Mouse (Mus musculus) MEL (cell line): Measurements from ENCODE around the gene Ankrd35. TPM values are rescaled to one million over a fixed set of nuclear protein-coding genes. Genes with fewer than 3 reads are reported as not detected.

Experiments
- DNase-seq: peaks from one replicate; pipeline ENCODE4 v3.0.0; 2011; ENCODE audit warnings: low read depth, low spot score
- H3K27ac ChIP-seq: 2 replicates; pipeline ENCODE4 v1.5.1; 2012; ENCODE audit warnings: low read depth, mild to moderate bottlenecking, control low read depth, low read length, moderate library complexity; ENCODE audit not compliant: control insufficient read depth
- H3K27me3 ChIP-seq, 2 experiments: fragments of 150-350 bp in 1 of 2; sonication (generic) in 1 of 2; 2 replicates each; pipeline ENCODE4 v1.6.1; 2012; ENCODE audit warnings: low read length in 2 of 2, mild to moderate bottlenecking in 2 of 2, improper control_type of control experiment in 1 of 2, moderate library complexity in 1 of 2; ENCODE audit not compliant: insufficient read depth in 2 of 2, control insufficient read depth in 1 of 2
- H3K36me3 ChIP-seq, 2 experiments: 2 replicates each; pipeline ENCODE4 v1.6.1; 2012 to 2014; ENCODE audit warnings: low read length in 2 of 2, improper control_type of control experiment in 1 of 2, inconsistent platforms in 1 of 2, mild to moderate bottlenecking in 1 of 2; ENCODE audit not compliant: insufficient read depth in 2 of 2, control insufficient read depth in 1 of 2
- H3K4me1 ChIP-seq, 2 experiments: fragments of 150-350 bp in 1 of 2; sonication (generic) in 1 of 2; 2 replicates each; pipeline ENCODE4 v1.6.1; 2012; ENCODE audit warnings: low read length in 2 of 2, improper control_type of control experiment in 1 of 2, mild to moderate bottlenecking in 1 of 2; ENCODE audit not compliant: insufficient read depth in 2 of 2, control insufficient read depth in 1 of 2
- H3K4me3 ChIP-seq, 2 experiments: fragments of 150-350 bp in 1 of 2; sonication (generic) in 1 of 2; 2 replicates each; pipeline ENCODE4 v1.5.1; 2012; ENCODE audit warnings: low read depth in 2 of 2, low read length in 2 of 2, mild to moderate bottlenecking in 2 of 2, moderate library complexity in 2 of 2, control low read depth in 1 of 2, improper control_type of control experiment in 1 of 2; ENCODE audit not compliant: control insufficient read depth in 1 of 2, insufficient read depth in 1 of 2
- H3K79me2 ChIP-seq: 2 replicates; pipeline ENCODE4 v1.6.1; 2012; ENCODE audit warnings: mild to moderate bottlenecking, low read length, moderate library complexity; ENCODE audit not compliant: control insufficient read depth, poor library complexity, insufficient read depth
- H3K9ac ChIP-seq: 2 replicates; pipeline ENCODE4 v1.6.1; 2012; ENCODE audit warnings: low read depth, mild to moderate bottlenecking, control low read depth, low read length, moderate library complexity; ENCODE audit not compliant: control insufficient read depth, poor library complexity, severe bottlenecking
- H3K9me3 ChIP-seq: fragments of 150-350 bp; sonication (generic); replicated peaks from 2 replicates; pipeline ENCODE4 v1.6.1; 2012; ENCODE audit warnings: mild to moderate bottlenecking, low read length, improper control_type of control experiment, moderate library complexity; ENCODE audit not compliant: insufficient read depth
- BHLHE40 ChIP-seq: IDR thresholded peaks from 2 replicates; pipeline ENCODE4 v1.6.1; 2012; ENCODE audit warnings: low read depth, mild to moderate bottlenecking, inconsistent platforms, low read length, improper control_type of control experiment, borderline replicate concordance
- CHD1 ChIP-seq: IDR thresholded peaks from 2 replicates; pipeline ENCODE4 v1.6.1; 2012; ENCODE audit warnings: low read depth, mild to moderate bottlenecking, inconsistent platforms, low read length, improper control_type of control experiment
- CHD2 ChIP-seq: IDR thresholded peaks from 2 replicates; pipeline ENCODE4 v1.6.1; 2011; ENCODE audit warnings: low read length, improper control_type of control experiment
- E2F4 ChIP-seq: IDR thresholded peaks from 2 replicates; pipeline ENCODE4 v1.6.1; 2011; ENCODE audit warnings: low read depth, low read length, improper control_type of control experiment, borderline replicate concordance
- GATA1 ChIP-seq: IDR thresholded peaks from 2 replicates; pipeline ENCODE4 v1.6.1; 2011; ENCODE audit warnings: low read depth, low read length, improper control_type of control experiment
- MAX ChIP-seq: IDR thresholded peaks from 2 replicates; pipeline ENCODE4 v1.6.1; 2011; ENCODE audit warnings: low read length, improper control_type of control experiment
- MXI1 ChIP-seq: IDR thresholded peaks from 2 replicates; pipeline ENCODE4 v1.6.1; 2011; ENCODE audit warnings: mild to moderate bottlenecking, low read depth, low read length, improper control_type of control experiment
- MYB ChIP-seq: IDR thresholded peaks from 2 replicates; pipeline ENCODE4 v1.6.1; 2011; ENCODE audit warnings: mild to moderate bottlenecking, low read depth, low read length, improper control_type of control experiment
- MYC ChIP-seq: IDR thresholded peaks from 2 replicates; pipeline ENCODE4 v1.6.1; 2011; ENCODE audit warnings: low read depth, mild to moderate bottlenecking, low read length, improper control_type of control experiment, moderate library complexity
- NELFE ChIP-seq: IDR thresholded peaks from 2 replicates; pipeline ENCODE4 v1.6.1; 2011; ENCODE audit warnings: low read depth, low read length, improper control_type of control experiment
- NRF1 ChIP-seq: IDR thresholded peaks from 2 replicates; pipeline ENCODE4 v1.6.1; 2014; ENCODE audit warnings: low read depth, mild to moderate bottlenecking, inconsistent platforms, low read length, improper control_type of control experiment, moderate library complexity; ENCODE audit not compliant: poor library complexity, insufficient read depth, severe bottlenecking
- POLR2A ChIP-seq, 2 experiments: IDR thresholded peaks; 2 replicates each; pipeline ENCODE4 v1.6.1; 2011 to 2012; ENCODE audit warnings: low read length in 2 of 2, mild to moderate bottlenecking in 2 of 2, control low read depth in 1 of 2, improper control_type of control experiment in 1 of 2, low read depth in 1 of 2, moderate library complexity in 1 of 2; ENCODE audit not compliant: control insufficient read depth in 1 of 2, insufficient read depth in 1 of 2, poor library complexity in 1 of 2
- RCOR1 ChIP-seq: IDR thresholded peaks from 2 replicates; pipeline ENCODE4 v1.6.1; 2012; ENCODE audit warnings: low read depth, mild to moderate bottlenecking, inconsistent platforms, low read length, improper control_type of control experiment
- TCF12 ChIP-seq: IDR thresholded peaks from 2 replicates; pipeline ENCODE4 v1.6.1; 2014; ENCODE audit warnings: low read depth, mild to moderate bottlenecking, inconsistent platforms, low read length, improper control_type of control experiment, moderate library complexity
- UBTF ChIP-seq: IDR thresholded peaks from 2 replicates; pipeline ENCODE4 v1.6.1; 2012; ENCODE audit warnings: low read depth, mild to moderate bottlenecking, inconsistent platforms, low read length, improper control_type of control experiment, moderate library complexity, borderline replicate concordance; ENCODE audit not compliant: insufficient read depth
- USF1 ChIP-seq: IDR thresholded peaks from 2 replicates; pipeline ENCODE4 v1.6.1; 2014; ENCODE audit warnings: low read depth, mild to moderate bottlenecking, inconsistent platforms, low read length, improper control_type of control experiment, moderate library complexity
- polyA plus RNA-seq, 2 experiments: library from polyadenylated mRNA; stranded (reverse) in 1 of 2; unstranded in 1 of 2; fragments of >175 nt in 1 of 2; fragments of >200 nt in 1 of 2; gene quantifications; 2 replicates each; pipeline versions ENCODE4 v1.2.1 to v1.2.4; 2012; ENCODE audit warnings: low replicate concordance in 2 of 2, low read depth in 1 of 2; ENCODE audit not compliant: insufficient read length in 2 of 2, insufficient read depth in 1 of 2, missing spikeins in 1 of 2
- total RNA-seq: library from RNA; depleted of rRNA; stranded (reverse); fragments of 300-350 nt; gene quantifications from 2 replicates; pipeline ENCODE4 v1.2.3, GENCODE M21; 2012

Gene Ankrd35
- total and polyA plus RNA-seq, 3 experiments: 0.62 to 0.77 TPM; not detected in 1

- Histone ChIP-seq H3K27me3 (no peaks in the 10 kb centered on the region), H3K4me1 (peaks cover 7 to 26% of the 10 kb centered on the region in 2 experiments), H3K27ac (no peak overlapping the region), H3K4me3 (no peak overlapping the region), H3K9ac (no peak overlapping the region), H3K79me2 (no peaks in the 10 kb centered on the region; the same call in 1 of the 2 replicates), H3K36me3 (peaks cover 0 to 27% of the 10 kb centered on the region in 2 experiments; a peak in 2 of 4 replicates), H3K9me3 (no peaks in the 10 kb centered on the region)
- TF ChIP-seq RCOR1: no peak
- no peak for TF ChIP-seq NELFE
- no peak for TF ChIP-seq MYB
- TF ChIP-seq MXI1: no peak
- no peak for TF ChIP-seq MAX
- TF ChIP-seq E2F4: no peak
- TF ChIP-seq UBTF: no peak
- no peak for TF ChIP-seq GATA1
- TF ChIP-seq TCF12: no peak
- no peak for TF ChIP-seq CHD2
- TF ChIP-seq NRF1: no peak
- no peak for TF ChIP-seq POLR2A (IDR thresholded peaks at IDR 0.05; ENCODE audit: control insufficient read depth in 1 of 2, insufficient read depth in 1 of 2, low read depth in 1 of 2, low read length in 2 of 2, poor library complexity in 1 of 2)
- no peak for TF ChIP-seq CHD1
- DNase-seq: no peak
Measured at GRCm38 (mm10) chr3:96673514-96673913, 3.6 kb downstream of the Ankrd35 start.

DNA sequence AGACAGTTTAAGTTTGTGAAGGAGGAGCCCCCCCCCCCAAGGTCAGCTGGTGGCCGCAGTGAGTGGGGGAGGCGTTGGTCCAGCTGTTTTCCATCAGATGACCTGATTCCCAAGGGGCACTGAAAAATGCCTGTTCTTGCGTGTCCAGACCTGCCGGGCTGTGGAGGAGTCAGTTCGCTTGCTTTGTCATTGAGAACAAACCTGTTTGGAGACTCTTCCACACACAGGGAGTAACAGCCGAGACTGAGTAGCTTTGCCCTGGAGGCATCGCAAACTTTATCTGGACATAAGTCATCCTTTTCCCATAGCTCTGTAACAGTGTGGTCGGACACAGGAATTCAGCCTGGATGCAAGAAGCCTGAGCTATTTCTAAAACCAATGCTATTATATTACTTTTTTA lies 4.5 kb downstream of the Ankrd35 start:
- Histone ChIP-seq H3K27me3 (no peaks in the 10 kb centered on the region), H3K79me2 (no peaks in the 10 kb centered on the region; the same call in 1 of the 2 replicates), H3K4me3 (no peak overlapping the region), H3K36me3 (peaks cover 0 to 33% of the 10 kb centered on the region in 2 experiments; a peak in 2 of 4 replicates), H3K27ac (no peak overlapping the region), H3K4me1 (peaks cover 15 to 35% of the 10 kb centered on the region in 2 experiments), H3K9me3 (no peaks in the 10 kb centered on the region), H3K9ac (no peak overlapping the region)
- TF ChIP-seq USF1 (no peak), BHLHE40 (no peak), NELFE (no peak), POLR2A (IDR thresholded peaks at IDR 0.05; ENCODE audit: control insufficient read depth in 1 of 2, insufficient read depth in 1 of 2, low read depth in 1 of 2, low read length in 2 of 2, poor library complexity in 1 of 2) (no peak), MYC (no peak), CHD2 (no peak)
- no peak for DNase-seq
